Mouse (Mus musculus) liver, adult (tissue): ENCODE measurements around the gene Tex22.

Source experiments
- GATA4 ChIP-seq: IDR thresholded peaks from 2 replicates; pipeline ENCODE4 v1.6.1; 2014; ENCODE audit warnings: mild to moderate bottlenecking, low read length; ENCODE audit not compliant: insufficient replicate concordance

The Tex22 gene

GRCm38 (mm10) chr12:113074329-113075062, at the start of gene Tex22:
TSS of gene Tex22 (plus strand) at chr12:113074502.
- TF ChIP-seq GATA4 = no peak

- no peak for TF ChIP-seq GATA4
These were observed 47.7 kb upstream of the Tex22 start for GRCm38 (mm10) chr12:113026557-113026956.

DNA sequence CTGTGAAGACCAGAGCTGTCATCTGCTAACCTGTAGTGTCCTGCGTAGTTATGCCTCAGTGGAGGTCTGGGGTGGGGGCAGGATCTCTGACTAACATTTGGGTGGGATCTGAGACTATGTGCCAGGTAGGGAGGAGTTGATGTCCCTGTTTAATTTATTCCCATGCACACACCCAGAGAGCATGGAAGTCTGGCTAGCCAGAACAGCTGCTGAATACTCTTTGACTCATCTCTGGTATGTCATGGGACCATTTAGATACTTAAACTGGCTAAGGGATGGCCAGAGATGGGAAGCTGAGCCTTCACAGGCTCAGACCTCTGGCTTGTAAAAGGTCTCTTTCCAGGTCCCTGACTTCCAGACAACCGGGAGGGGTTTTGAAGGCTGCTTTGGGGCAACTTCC, 46.8 kb upstream of the Tex22 start:
- no peak for TF ChIP-seq GATA4

GRCm38 (mm10) chr12:113028067-113028466, 46.2 kb upstream of the Tex22 start:
- TF ChIP-seq GATA4 = no peak

- TF ChIP-seq GATA4 = no peak
These were observed 45.4 kb upstream of the Tex22 start for GRCm38 (mm10) chr12:113028898-113029297.

DNA sequence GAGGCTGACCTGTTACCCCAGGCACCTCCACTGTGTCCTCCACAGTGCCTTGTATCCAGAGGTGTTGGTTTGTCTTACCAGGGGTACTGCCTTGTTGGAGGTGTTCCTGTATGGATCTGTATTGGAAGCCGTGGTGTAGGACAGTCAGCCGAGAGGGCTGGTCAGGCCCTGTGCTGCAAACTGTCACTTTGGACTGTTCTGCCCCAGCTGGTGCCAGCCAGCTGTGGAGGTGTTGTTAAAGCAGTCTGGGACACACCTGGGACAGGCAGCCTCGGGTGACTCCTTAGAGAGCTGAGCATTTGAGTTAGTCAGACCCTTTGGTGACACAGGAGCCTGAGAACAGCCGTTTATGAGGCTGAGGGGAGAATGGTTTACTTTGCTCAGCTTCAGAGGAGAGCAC, 44.3 kb upstream of the Tex22 start:
- TF ChIP-seq GATA4 = no peak

DNA sequence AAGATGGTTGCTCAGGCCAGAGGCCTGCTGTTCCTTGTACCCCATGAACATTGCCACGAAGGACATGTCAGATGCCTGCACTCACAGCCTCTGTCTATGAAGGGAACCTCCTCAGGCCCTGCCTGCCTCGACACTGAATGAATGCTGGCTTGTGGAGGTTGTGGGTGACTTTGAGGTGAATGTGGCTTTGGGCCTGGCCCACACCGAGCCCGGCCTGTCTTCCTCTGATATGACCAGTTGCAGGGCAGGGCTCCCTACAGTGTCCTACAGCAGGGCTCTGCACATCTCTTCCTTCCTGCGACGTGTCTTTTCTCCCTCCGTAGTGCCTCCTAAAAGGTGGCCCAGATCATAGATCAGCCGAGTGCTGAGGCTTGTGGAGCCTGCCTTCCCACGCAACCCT, 43.3 kb upstream of the Tex22 start:
- TF ChIP-seq GATA4 = no peak

- TF ChIP-seq GATA4 = no peak
These were observed 42.9 kb upstream of the Tex22 start for GRCm38 (mm10) chr12:113031441-113031840.

DNA sequence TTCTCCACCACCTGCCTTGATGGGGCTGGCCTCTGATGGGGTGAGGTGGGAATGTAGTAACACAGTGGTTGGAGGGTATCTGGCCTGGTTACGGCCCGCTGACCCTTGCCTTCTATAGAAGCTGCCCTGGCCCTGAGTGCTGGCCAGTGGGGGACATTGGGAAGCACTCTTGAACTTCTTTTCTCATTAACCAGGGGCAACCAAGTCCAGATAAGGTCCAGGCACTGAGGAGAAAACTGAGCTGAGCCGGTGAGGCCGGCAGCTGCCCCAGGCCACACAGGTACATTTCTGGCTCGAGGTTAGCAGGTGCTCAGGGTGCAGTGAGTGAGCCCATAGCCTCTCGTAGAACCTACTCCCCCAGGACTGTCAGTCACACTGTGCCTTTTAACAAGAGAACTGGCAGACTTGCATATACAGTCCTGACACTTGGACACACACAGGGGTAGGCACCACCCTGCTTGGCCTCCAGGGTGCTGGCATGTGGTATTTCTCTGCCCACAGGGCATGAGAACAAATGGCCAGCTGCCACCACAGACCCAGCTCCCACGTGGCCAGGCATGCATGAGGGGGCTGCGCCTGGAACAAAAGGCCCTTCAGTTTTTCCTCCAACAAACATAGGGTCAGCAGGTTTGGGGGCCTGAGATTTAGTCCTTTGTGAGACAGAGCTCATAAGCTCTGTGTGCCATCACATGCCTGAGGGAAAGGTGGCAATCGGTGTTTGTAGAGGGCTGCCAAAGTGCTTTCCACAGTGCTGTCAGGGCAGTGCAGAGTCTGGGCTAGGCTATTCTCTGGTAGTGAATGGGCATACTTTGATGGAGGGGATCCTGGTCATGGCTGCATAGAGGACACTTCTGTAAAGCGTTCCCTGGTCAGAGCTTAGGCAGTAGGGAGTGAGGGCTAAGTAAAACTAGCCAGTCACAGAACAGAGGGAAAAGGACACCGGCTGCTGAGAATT, 41.7 kb upstream of the Tex22 start:
- TF ChIP-seq GATA4 = no peak

DNA sequence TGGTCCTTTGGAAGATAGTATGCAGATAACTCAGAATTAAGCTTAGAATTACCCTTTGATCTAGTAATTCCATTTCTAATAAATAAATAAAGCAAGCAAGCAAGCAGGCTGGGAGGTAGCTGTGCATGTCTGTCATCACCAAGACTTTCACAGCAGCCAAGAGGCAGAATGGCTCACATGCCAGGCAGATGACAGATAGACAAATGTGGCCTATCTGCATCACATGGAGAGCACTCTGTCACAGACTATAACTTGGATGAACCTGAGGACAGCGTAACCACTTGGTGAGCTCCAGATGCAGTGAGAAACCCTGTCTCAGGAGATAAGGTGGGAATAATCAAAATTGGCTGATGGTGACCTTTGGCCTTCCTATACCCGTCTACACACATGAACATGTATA, 39.2 kb upstream of the Tex22 start:
- no peak for TF ChIP-seq GATA4

DNA sequence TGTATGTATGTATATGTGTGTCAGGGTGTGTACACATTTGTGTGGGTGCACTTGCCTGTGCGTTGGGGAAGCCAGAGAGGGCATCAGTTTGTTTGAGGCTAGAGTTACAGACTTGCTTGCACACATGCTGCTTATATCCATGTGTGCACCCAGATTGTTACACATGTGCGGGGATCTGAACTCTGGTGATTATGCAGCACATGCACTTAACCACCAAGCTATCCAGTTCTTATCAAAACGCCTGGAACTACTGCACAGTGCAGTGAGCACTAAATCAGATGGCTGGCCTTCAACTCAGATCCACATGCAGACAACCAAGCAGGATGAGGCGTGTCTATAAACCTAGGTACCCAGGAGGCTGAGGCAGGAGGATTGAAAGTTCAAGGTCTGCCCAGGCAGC, 37.3 kb upstream of the Tex22 start:
- TF ChIP-seq GATA4 = no peak

DNA sequence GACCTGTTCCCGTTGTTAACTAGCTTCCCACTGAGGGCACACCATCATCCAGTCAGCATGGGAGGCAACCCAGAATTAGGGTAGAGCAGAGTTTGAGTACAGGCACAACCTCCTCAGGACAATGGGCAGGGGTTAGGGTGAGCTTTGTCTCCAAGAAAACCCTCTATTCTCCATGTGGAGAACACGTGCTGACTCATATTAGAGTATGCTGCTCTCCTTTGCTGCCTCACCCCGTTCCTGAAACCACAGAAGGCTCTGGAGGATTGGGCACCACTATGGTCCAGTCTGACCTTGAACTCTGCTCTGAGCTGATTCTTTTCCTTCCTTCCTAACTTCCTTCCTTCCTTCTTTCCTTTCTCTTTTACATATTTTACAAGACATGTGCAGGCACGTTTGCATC, 35.9 kb upstream of the Tex22 start:
- TF ChIP-seq GATA4 = no peak

GRCm38 (mm10) chr12:113041481-113042439, 32.5 kb upstream of the Tex22 start:
- no peak for TF ChIP-seq GATA4

DNA sequence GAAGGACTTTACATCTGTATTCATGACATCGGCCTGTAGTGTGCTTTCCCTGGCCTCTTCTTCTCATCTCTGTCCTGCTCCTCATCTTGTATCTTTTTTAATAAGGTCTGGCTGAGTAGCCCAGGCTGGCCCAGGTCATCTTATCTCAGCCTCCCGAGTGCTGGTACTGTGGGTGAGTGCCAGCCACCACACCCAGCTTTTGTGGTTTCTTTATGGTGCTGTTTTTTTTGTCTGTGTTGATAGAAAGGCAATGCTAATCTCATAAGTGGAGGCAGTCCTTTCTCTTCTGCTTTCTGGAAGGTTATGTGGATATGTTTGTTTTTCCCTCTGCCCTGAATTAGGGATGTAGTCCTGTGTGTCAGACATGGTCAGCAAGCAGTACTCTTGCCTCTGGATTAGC, 31.8 kb upstream of the Tex22 start:
- no peak for TF ChIP-seq GATA4
